Mouse (Mus musculus): Measurements from ENCODE around the gene Bdh2. TPM values are rescaled to one million over a fixed set of nuclear protein-coding genes. Genes with fewer than 3 reads are reported as not detected.

The Bdh2 gene
- 4.2 and 12.4 TPM in 2 replicates for polyA plus RNA-seq (2012; rRNA removed; ENCODE audit: low replicate concordance)

DNA sequence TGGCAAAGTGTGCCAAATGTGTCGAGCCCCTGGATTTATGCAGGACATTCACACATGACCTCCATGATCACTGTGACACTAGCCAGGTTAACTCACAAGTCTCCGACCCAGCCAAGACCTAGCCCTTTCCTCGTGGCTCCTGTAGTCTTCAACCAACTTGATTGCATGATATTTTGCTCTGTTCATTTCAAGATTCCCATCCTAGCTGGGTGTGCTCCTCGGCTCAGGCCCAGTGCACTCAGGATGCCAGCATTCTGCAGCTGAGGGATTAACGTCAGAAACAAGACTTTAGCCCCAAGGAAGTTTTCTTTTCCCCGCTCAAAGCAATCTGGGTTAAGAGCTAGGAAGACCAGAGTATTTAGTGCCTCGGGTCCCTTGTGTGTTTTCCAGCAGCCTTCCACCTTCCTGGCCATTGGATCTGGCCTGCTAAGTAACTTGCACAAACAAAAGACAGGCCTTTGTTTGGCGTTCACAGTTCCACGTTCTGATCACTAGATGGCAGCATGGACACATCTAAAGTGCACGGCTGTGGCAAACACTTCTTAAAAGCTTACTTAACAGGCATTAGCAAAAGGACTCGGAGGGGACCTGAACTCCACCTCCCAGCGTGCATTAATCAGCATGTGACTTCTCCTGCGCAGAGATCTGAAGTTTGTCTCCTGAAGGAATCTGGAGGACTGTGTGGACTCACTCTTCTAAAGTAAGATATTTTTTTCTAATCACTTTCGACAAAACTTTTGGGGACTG is at the start of gene Bdh2:
TSS of gene Bdh2 (plus strand) at position 553 of the 747 bp plus-strand sequence.

DNA sequence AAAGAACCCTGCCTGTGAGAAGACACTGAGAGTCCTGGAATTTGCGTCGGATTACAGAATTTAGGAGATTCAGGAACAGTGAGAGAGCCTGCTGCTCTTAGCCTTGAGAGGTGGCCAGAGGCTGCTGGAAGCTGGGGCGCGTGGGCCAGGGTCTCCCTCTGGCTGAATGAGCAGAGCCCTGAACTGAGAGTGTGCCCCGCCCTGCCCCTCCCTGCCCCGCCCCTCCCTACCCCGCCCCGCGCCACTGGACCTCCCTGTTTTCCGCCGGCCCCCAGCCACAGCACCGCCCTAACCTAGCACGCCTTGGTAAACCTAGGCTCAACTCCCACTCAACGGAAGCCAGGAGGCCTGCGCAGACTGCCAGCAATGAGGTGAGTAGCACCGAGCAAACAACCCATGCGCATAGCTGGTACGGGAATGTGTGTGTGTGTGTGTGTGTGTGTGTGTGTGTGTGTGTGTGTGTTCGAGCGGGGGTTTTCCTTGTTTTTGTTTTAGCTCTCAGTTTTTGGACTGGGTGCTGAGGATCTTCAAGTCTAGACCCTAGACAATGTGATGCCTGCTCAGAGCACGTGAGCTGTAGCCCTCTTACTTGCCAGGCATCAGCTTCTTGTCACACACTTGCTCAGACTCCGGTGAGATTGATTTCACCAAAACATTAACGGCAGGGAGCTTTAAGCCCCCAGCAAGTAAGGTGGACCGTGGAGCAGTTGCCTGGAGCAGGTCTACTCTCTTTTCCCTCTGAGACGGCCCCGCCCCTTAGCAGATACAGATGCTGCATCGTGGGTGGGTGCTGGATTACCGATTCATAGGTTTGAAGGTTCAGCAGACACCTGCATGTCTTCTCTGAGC is 26.6 kb downstream of the Bdh2 start, which contains the start of gene Slc9b2:
TSS of gene Slc9b2 (plus strand) at position 290 of the 849 bp plus-strand sequence.

GRCm38 (mm10) chr3:135347739-135348264 is 66.8 kb downstream of the Bdh2 start, which contains the start of gene Slc9b1:
Slc9b1 (plus strand) TSS chr3:135348029.

Other genes with a start within 250 kb of the Bdh2 start
- gene Cenpe, start 68.7 kb upstream of the Bdh2 start, polyA plus RNA-seq (2012; rRNA removed; ENCODE audit: low replicate concordance), result 0.85 and 2.0 TPM in 2 replicates
- gene Slc9b2, start 26.5 kb downstream of the Bdh2 start, polyA plus RNA-seq (2012; rRNA removed; ENCODE audit: low replicate concordance), result 0.15 and 2.3 TPM in 2 replicates
- 0.07 TPM in 1 of 2 replicates, not detected in the other for gene Slc9b1, start 66.8 kb downstream of the Bdh2 start, polyA plus RNA-seq (2012; rRNA removed; ENCODE audit: low replicate concordance)
- 12.0 and 18.5 TPM in 2 replicates for gene Cisd2, start 142.7 kb downstream of the Bdh2 start, polyA plus RNA-seq (2012; rRNA removed; ENCODE audit: low replicate concordance)
- 260 and 326 TPM in 2 replicates for gene Ube2d3, start 156.9 kb downstream of the Bdh2 start, polyA plus RNA-seq (2012; rRNA removed; ENCODE audit: low replicate concordance)
- 4.6 and 12.2 TPM in 2 replicates for gene Manba, start 204.4 kb downstream of the Bdh2 start, polyA plus RNA-seq (2012; rRNA removed; ENCODE audit: low replicate concordance)

Measured in subcutaneous adipose tissue, adult 2 months (tissue).